In the genomic region with DNA sequence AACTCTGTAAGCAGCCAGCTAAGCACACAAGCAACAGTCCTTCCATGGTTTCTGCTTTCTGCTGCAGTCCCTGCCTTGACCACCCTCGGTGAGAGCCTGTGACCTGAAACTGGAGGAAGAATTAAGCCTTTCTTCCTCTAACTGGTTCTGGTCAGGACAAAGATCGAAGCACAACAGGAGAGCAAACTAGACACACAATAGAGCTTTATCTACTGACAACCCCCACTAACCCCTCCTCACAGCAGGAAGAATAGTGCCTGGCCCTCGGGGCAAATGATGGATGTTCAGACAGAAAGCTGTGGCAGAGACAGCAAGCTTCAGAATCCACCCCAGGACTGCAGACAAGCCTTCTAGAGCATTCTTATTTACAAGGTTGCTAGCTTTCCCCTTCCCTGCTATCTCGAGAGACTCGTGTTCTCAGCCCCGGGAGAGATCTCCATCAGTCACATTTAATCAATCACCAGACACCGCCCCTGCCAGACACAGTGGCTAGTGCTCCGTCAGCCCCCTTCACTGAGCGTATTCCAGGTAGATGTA, we compare ENCODE assay signal across 9 mouse cellular contexts. TPM values are rescaled to one million over a fixed set of nuclear protein-coding genes. Genes with fewer than 3 reads are reported as not detected.
DNase-seq lines count a peak whose midpoint lies in the region; ATAC-seq and TF ChIP-seq lines count a peak whose summit lies in the region.
"Had no signal": no experiment of that assay in that cellular context is flagged by ENCODE, and none has a peak within 500 bp of the region (broad histone marks: within the 10 kb centered on the region; RNA-seq: fewer than 3 reads in every experiment).

No protein-coding gene starts in this region.

- no peak for DNase-seq in kidney, adult 18-20 months
- DNase-seq in brain, embryonic 14.5 days (ENCODE audit: low read depth), result peak; percentile 17
- DNase-seq in layer of hippocampus, postnatal 10 days (ENCODE audit: low spot score in 2 of 2), result no peak
- no peak for DNase-seq in spleen, postnatal 4 days (ENCODE audit: low spot score in 2 of 2)
- no peak for DNase-seq in thymus, postnatal 10 days (ENCODE audit: low spot score in 2 of 2)

- TF ChIP-seq CTCF in brain, embryonic 14.5 days (IDR thresholded peaks at IDR 0.05; ENCODE audit: borderline replicate concordance, extremely low read depth, insufficient read depth, insufficient read length), result no peak

- H3K79me2 ChIP-seq in myocyte (ENCODE audit: control insufficient read depth, insufficient read depth), result no peaks in the 10 kb centered on the region

- no peaks in the 10 kb centered on the region for H3K27me3 ChIP-seq in kidney, embryonic 14.5 days (ENCODE audit: control insufficient read depth, insufficient read depth, low read length)
- H3K27me3 ChIP-seq in hindbrain, embryonic 13.5 days, result peaks cover 80% of the 10 kb centered on the region
- no peaks in the 10 kb centered on the region for H3K27me3 ChIP-seq in myocyte (ENCODE audit: control insufficient read depth, insufficient read depth, insufficient read length)

- no peak overlapping the region for H3ac ChIP-seq in myocyte (ENCODE audit: control insufficient read depth, insufficient read length)

- H3K9ac ChIP-seq in kidney, embryonic 14.5 days (ENCODE audit: low read depth, low read length), result no peak overlapping the region
- H3K9ac ChIP-seq in hindbrain, embryonic 13.5 days, result no peak overlapping the region

- H3K9me3 ChIP-seq in kidney, embryonic 14.5 days (ENCODE audit: control insufficient read depth, low read length), result no peaks in the 10 kb centered on the region
- no peaks in the 10 kb centered on the region for H3K9me3 ChIP-seq in hindbrain, embryonic 13.5 days

- H3K4me1 ChIP-seq in kidney, embryonic 14.5 days (ENCODE audit: control insufficient read depth, insufficient read depth, low read length), result peaks cover 9% of the 10 kb centered on the region
- H3K4me1 ChIP-seq in hindbrain, embryonic 13.5 days (replicated peaks), result peaks cover 18% of the 10 kb centered on the region

- H3K4me2 ChIP-seq in kidney, embryonic 14.5 days (replicated peaks; ENCODE audit: low read depth, low read length), result peak overlapping the region; percentile 32
- peak overlapping the region; percentile 42 for H3K4me2 ChIP-seq in hindbrain, embryonic 13.5 days
- peak overlapping the region; percentile 68 for H3K4me2 ChIP-seq in myocyte (ENCODE audit: low read depth)

- 0 out of 2 replicates have a peak overlapping the region, but pooled peaks have one; percentile 56 for H3K27ac ChIP-seq in kidney, embryonic 14.5 days (ENCODE audit: low read depth, low read length)
- no peak overlapping the region for H3K27ac ChIP-seq in hindbrain, embryonic 13.5 days

- no peaks in the 10 kb centered on the region for H3K36me3 ChIP-seq in kidney, embryonic 14.5 days (ENCODE audit: control insufficient read depth, insufficient read depth, low read length)
- H3K36me3 ChIP-seq in hindbrain, embryonic 13.5 days, result no peaks in the 10 kb centered on the region
- no peaks in the 10 kb centered on the region for H3K36me3 ChIP-seq in myocyte (ENCODE audit: control insufficient read depth, insufficient read depth)

- no peak overlapping the region for H3K4me3 ChIP-seq in kidney, embryonic 14.5 days (ENCODE audit: low read length)
- H3K4me3 ChIP-seq in hindbrain, embryonic 13.5 days, result 0 out of 2 replicates have a peak overlapping the region, but pooled peaks have one; percentile 12
- no peak overlapping the region for H3K4me3 ChIP-seq in myocyte

- TF ChIP-seq POLR2A in brain, embryonic 14.5 days (IDR thresholded peaks at IDR 0.05; ENCODE audit: borderline replicate concordance, extremely low read depth, insufficient read depth, insufficient read length, poor library complexity, severe bottlenecking), result no peak
- TF ChIP-seq POLR2A in myocyte (IDR thresholded peaks at IDR 0.05; ENCODE audit: insufficient read length, low read depth), result no peak

- 7% methylated on average over 9 of the region's 9 CpGs for WGBS in kidney, embryonic 14.5 days
- WGBS in hindbrain, embryonic 13.5 days, result 3% methylated on average over 9 of the region's 9 CpGs

- no peak for ATAC-seq in kidney, embryonic 14.5 days (ENCODE audit: low FRiP score, low TSS enrichment)
- ATAC-seq in hindbrain, embryonic 13.5 days (ENCODE audit: low FRiP score), result 0 out of 2 replicates have a peak, but pooled peaks have one; percentile 17

TF ChIP-seq in myocyte, 11 proteins besides CTCF, POLR2A, EP300 and RAD21:
- TF ChIP-seq E2F4 (IDR thresholded peaks at IDR 0.05; ENCODE audit: insufficient read depth) (no peak), MYOG (IDR thresholded peaks at IDR 0.05; ENCODE audit: control insufficient read depth in 1 of 3, insufficient read depth in 1 of 3, insufficient read length in 2 of 3, low read depth in 2 of 3) (no peak), TCF12 (IDR thresholded peaks at IDR 0.05; ENCODE audit: insufficient read depth, poor library complexity, severe bottlenecking) (no peak), POLR2AphosphoS2 (IDR thresholded peaks at IDR 0.05; ENCODE audit: insufficient read length, low read depth) (no peak), USF1 (IDR thresholded peaks at IDR 0.05; ENCODE audit: low read depth) (no peak), MAX (IDR thresholded peaks at IDR 0.05; ENCODE audit: low read depth) (no peak), CEBPB (IDR thresholded peaks at IDR 0.05; ENCODE audit: insufficient read depth, poor library complexity, severe bottlenecking) (no peak), REST (IDR thresholded peaks at IDR 0.05; ENCODE audit: insufficient read depth, insufficient read length) (no peak), TCF3 (IDR thresholded peaks at IDR 0.05; ENCODE audit: insufficient read length, low read depth) (no peak), SRF (IDR thresholded peaks at IDR 0.05; ENCODE audit: control insufficient read depth, insufficient read length, low read depth) (no peak), MYOD1 (IDR thresholded peaks at IDR 0.05; ENCODE audit: control insufficient read depth in 1 of 3, insufficient read length in 2 of 3, low read depth in 2 of 3) (no peak)

RNA-seq across cellular contexts. Expression of a gene that starts 9.1 kb away (rescaled TPM):
- polyA plus RNA-seq in kidney, embryonic 14.5 days (2014; fragmentation: Nextera tagmentation; extraction: Ambion mirVana), result not detected in 2 replicates
- not detected in 2 replicates for polyA plus RNA-seq in brain, embryonic 14.5 days (2012; rRNA removed)
- not detected in 2 replicates for polyA plus RNA-seq in hindbrain, embryonic 13.5 days (2015; fragmentation: Nextera tagmentation; extraction: Ambion mirVana)
- not detected for polyA plus RNA-seq in myocyte (2012; fragmentation: generic; extraction: Trizol)
- not detected for total RNA-seq in layer of hippocampus, postnatal 10 days (2021)

RNA-seq across cellular contexts. Expression of a gene that starts 20.1 kb away (rescaled TPM):
- polyA plus RNA-seq in kidney, embryonic 14.5 days (2014; fragmentation: Nextera tagmentation; extraction: Ambion mirVana), result 0.96 and 1.2 TPM in 2 replicates
- 0.83 and 0.89 TPM in 2 replicates for polyA plus RNA-seq in brain, embryonic 14.5 days (2012; rRNA removed)
- polyA plus RNA-seq in hindbrain, embryonic 13.5 days (2015; fragmentation: Nextera tagmentation; extraction: Ambion mirVana), result 0.99 and 1.4 TPM in 2 replicates
- polyA plus RNA-seq in myocyte (2012; fragmentation: generic; extraction: Trizol), result 0.02 TPM
- total RNA-seq in layer of hippocampus, postnatal 10 days (2021), result 1 to 10 TPM in 1 of 2 experiments, under 1 TPM in 1; 0.91 to 1.6 TPM

RNA-seq across cellular contexts. Expression of a gene that starts 22.9 kb away (rescaled TPM):
- polyA plus RNA-seq in kidney, embryonic 14.5 days (2014; fragmentation: Nextera tagmentation; extraction: Ambion mirVana), result not detected in 2 replicates
- 0.10 TPM in 1 of 2 replicates, not detected in the other for polyA plus RNA-seq in brain, embryonic 14.5 days (2012; rRNA removed)
- polyA plus RNA-seq in hindbrain, embryonic 13.5 days (2015; fragmentation: Nextera tagmentation; extraction: Ambion mirVana), result not detected in 2 replicates
- not detected for polyA plus RNA-seq in myocyte (2012; fragmentation: generic; extraction: Trizol)
- not detected for total RNA-seq in layer of hippocampus, postnatal 10 days (2021)

RNA-seq across cellular contexts. Expression of a gene that starts 33.5 kb away (rescaled TPM):
- polyA plus RNA-seq in kidney, embryonic 14.5 days (2014; fragmentation: Nextera tagmentation; extraction: Ambion mirVana), result not detected in 2 replicates
- 0.21 and 0.23 TPM in 2 replicates for polyA plus RNA-seq in brain, embryonic 14.5 days (2012; rRNA removed)
- polyA plus RNA-seq in hindbrain, embryonic 13.5 days (2015; fragmentation: Nextera tagmentation; extraction: Ambion mirVana), result not detected in 2 replicates
- polyA plus RNA-seq in myocyte (2012; fragmentation: generic; extraction: Trizol), result 0.16 TPM
- total RNA-seq in layer of hippocampus, postnatal 10 days (2021), result 1 to 10 TPM; 2.5 to 2.6 TPM
- polyA plus RNA-seq: liver, adult 2 months had no signal

RNA-seq across cellular contexts. Expression of a gene that starts 44.3 kb away (rescaled TPM):
- not detected in 2 replicates for polyA plus RNA-seq in kidney, embryonic 14.5 days (2014; fragmentation: Nextera tagmentation; extraction: Ambion mirVana)
- 0.16 and 0.21 TPM in 2 replicates for polyA plus RNA-seq in brain, embryonic 14.5 days (2012; rRNA removed)
- polyA plus RNA-seq in hindbrain, embryonic 13.5 days (2015; fragmentation: Nextera tagmentation; extraction: Ambion mirVana), result not detected in 2 replicates
- polyA plus RNA-seq in myocyte (2012; fragmentation: generic; extraction: Trizol), result not detected
- total RNA-seq in layer of hippocampus, postnatal 10 days (2021), result not detected
- total RNA-seq: liver, adult 2 months had no signal
- polyA plus RNA-seq: liver, adult 2 months had no signal
